Mouse (Mus musculus): ENCODE results near the gene Ccnt1. TPM values are rescaled to one million over a fixed set of nuclear protein-coding genes. Genes with fewer than 3 reads are reported as not detected.

Gene Ccnt1
- polyA plus RNA-seq, 1 experiment: 9.4 TPM

GRCm38 (mm10) chr15:98512232-98512631 lies 58.5 kb downstream of the Ccnt1 start:
- H3K36me3 ChIP-seq (ENCODE audit: control insufficient read depth, insufficient read depth, low read length): no peaks in the 10 kb centered on the region
- H3K4me1 ChIP-seq (ENCODE audit: control insufficient read depth, insufficient read depth, insufficient read length): peaks cover 24% of the 10 kb centered on the region; the same call in 1 of the 2 replicates
- H3K27me3 ChIP-seq (ENCODE audit: control insufficient read depth, insufficient read depth, low read length): no peaks in the 10 kb centered on the region
- TF ChIP-seq CTCF (IDR thresholded peaks at IDR 0.05; ENCODE audit: extremely low read depth, insufficient read depth, insufficient read length, insufficient replicate concordance) (no peak), POLR2A (IDR thresholded peaks at IDR 0.05; ENCODE audit: low read depth, low read length) (no peak)
- DNase-seq (ENCODE audit: low read depth in 1 of 2, low spot score in 2 of 2): no peak
- 59% methylated on average over 8 of the region's 8 CpGs for WGBS
- no peak overlapping the region for H3K4me3 ChIP-seq (ENCODE audit: extremely low read depth, insufficient read depth, insufficient read length)
- peak overlapping the region; percentile 79 for H3K27ac ChIP-seq (ENCODE audit: insufficient read depth, low read length)

GRCm38 (mm10) chr15:98511386-98511928 lies 59.3 kb downstream of the Ccnt1 start:
- Histone ChIP-seq H3K36me3 (ENCODE audit: control insufficient read depth, insufficient read depth, low read length) (no peaks in the 10 kb centered on the region), H3K4me1 (ENCODE audit: control insufficient read depth, insufficient read depth, insufficient read length) (peaks cover 24% of the 10 kb centered on the region; the same call in 1 of the 2 replicates), H3K4me3 (ENCODE audit: extremely low read depth, insufficient read depth, insufficient read length) (no peak overlapping the region; the same call in 1 of the 2 replicates), H3K27ac (ENCODE audit: insufficient read depth, low read length) (peak overlapping the region; percentile 92), H3K27me3 (ENCODE audit: control insufficient read depth, insufficient read depth, low read length) (no peaks in the 10 kb centered on the region)
- no peak for TF ChIP-seq CTCF (IDR thresholded peaks at IDR 0.05; ENCODE audit: extremely low read depth, insufficient read depth, insufficient read length, insufficient replicate concordance)
- peak; percentile 40; the same call in 1 of the 2 replicates for TF ChIP-seq POLR2A (IDR thresholded peaks at IDR 0.05; ENCODE audit: low read depth, low read length)
- peak; percentile 60 to 71 for DNase-seq (ENCODE audit: low read depth in 1 of 2, low spot score in 2 of 2)
- WGBS: 19% methylated on average over 13 of the region's 13 CpGs

GRCm38 (mm10) chr15:98510438-98511385 lies 60.0 kb downstream of the Ccnt1 start:
- WGBS: 20% methylated on average over 25 of the region's 25 CpGs
- peak; percentile 74 to 78 for DNase-seq (ENCODE audit: low read depth in 1 of 2, low spot score in 2 of 2)
- TF ChIP-seq POLR2A (IDR thresholded peaks at IDR 0.05; ENCODE audit: low read depth, low read length) (no peak), CTCF (IDR thresholded peaks at IDR 0.05; ENCODE audit: extremely low read depth, insufficient read depth, insufficient read length, insufficient replicate concordance) (peak; percentile 93)
- Histone ChIP-seq H3K27ac (ENCODE audit: insufficient read depth, low read length) (peak overlapping the region; percentile 58), H3K27me3 (ENCODE audit: control insufficient read depth, insufficient read depth, low read length) (no peaks in the 10 kb centered on the region), H3K36me3 (ENCODE audit: control insufficient read depth, insufficient read depth, low read length) (no peaks in the 10 kb centered on the region), H3K4me3 (ENCODE audit: extremely low read depth, insufficient read depth, insufficient read length) (peak overlapping the region; percentile 57), H3K4me1 (ENCODE audit: control insufficient read depth, insufficient read depth, insufficient read length) (peaks cover 24% of the 10 kb centered on the region; the same call in 1 of the 2 replicates)

- Histone ChIP-seq H3K27ac (ENCODE audit: insufficient read depth, low read length) (no peak overlapping the region), H3K4me3 (ENCODE audit: extremely low read depth, insufficient read depth, insufficient read length) (no peak overlapping the region), H3K4me1 (ENCODE audit: control insufficient read depth, insufficient read depth, insufficient read length) (peaks cover 22% of the 10 kb centered on the region; the same call in 1 of the 2 replicates), H3K36me3 (ENCODE audit: control insufficient read depth, insufficient read depth, low read length) (no peaks in the 10 kb centered on the region), H3K27me3 (ENCODE audit: control insufficient read depth, insufficient read depth, low read length) (no peaks in the 10 kb centered on the region)
- WGBS: 50% methylated on average over 2 of the region's 2 CpGs
- DNase-seq (ENCODE audit: low read depth in 1 of 2, low spot score in 2 of 2): no peak
- TF ChIP-seq POLR2A (IDR thresholded peaks at IDR 0.05; ENCODE audit: low read depth, low read length): no peak
- TF ChIP-seq CTCF (IDR thresholded peaks at IDR 0.05; ENCODE audit: extremely low read depth, insufficient read depth, insufficient read length, insufficient replicate concordance): no peak
These were observed 61.3 kb downstream of the Ccnt1 start for GRCm38 (mm10) chr15:98509387-98509786.

GRCm38 (mm10) chr15:98507321-98507720 lies 63.4 kb downstream of the Ccnt1 start:
- TF ChIP-seq POLR2A (IDR thresholded peaks at IDR 0.05; ENCODE audit: low read depth, low read length): no peak
- TF ChIP-seq CTCF (IDR thresholded peaks at IDR 0.05; ENCODE audit: extremely low read depth, insufficient read depth, insufficient read length, insufficient replicate concordance): no peak
- no peaks in the 10 kb centered on the region for H3K36me3 ChIP-seq (ENCODE audit: control insufficient read depth, insufficient read depth, low read length)
- no peak for DNase-seq (ENCODE audit: low read depth in 1 of 2, low spot score in 2 of 2)
- H3K4me1 ChIP-seq (ENCODE audit: control insufficient read depth, insufficient read depth, insufficient read length): peaks cover 7% of the 10 kb centered on the region; the same call in 1 of the 2 replicates
- H3K4me3 ChIP-seq (ENCODE audit: extremely low read depth, insufficient read depth, insufficient read length): no peak overlapping the region
- no peaks in the 10 kb centered on the region for H3K27me3 ChIP-seq (ENCODE audit: control insufficient read depth, insufficient read depth, low read length)
- H3K27ac ChIP-seq (ENCODE audit: insufficient read depth, low read length): no peak overlapping the region
- WGBS: 90% methylated on average over 6 of the region's 6 CpGs

GRCm38 (mm10) chr15:98506253-98506957 lies 64.3 kb downstream of the Ccnt1 start:
- Histone ChIP-seq H3K27ac (ENCODE audit: insufficient read depth, low read length) (no peak overlapping the region), H3K27me3 (ENCODE audit: control insufficient read depth, insufficient read depth, low read length) (no peaks in the 10 kb centered on the region), H3K4me1 (ENCODE audit: control insufficient read depth, insufficient read depth, insufficient read length) (peaks cover 4% of the 10 kb centered on the region; the same call in 1 of the 2 replicates), H3K36me3 (ENCODE audit: control insufficient read depth, insufficient read depth, low read length) (no peaks in the 10 kb centered on the region), H3K4me3 (ENCODE audit: extremely low read depth, insufficient read depth, insufficient read length) (no peak overlapping the region)
- TF ChIP-seq POLR2A (IDR thresholded peaks at IDR 0.05; ENCODE audit: low read depth, low read length) (no peak), CTCF (IDR thresholded peaks at IDR 0.05; ENCODE audit: extremely low read depth, insufficient read depth, insufficient read length, insufficient replicate concordance) (no peak)
- WGBS: 43% methylated on average over 9 of the region's 9 CpGs
- no peak for DNase-seq (ENCODE audit: low read depth in 1 of 2, low spot score in 2 of 2)
